Mouse (Mus musculus): ENCODE data around the gene Tox2. TPM values are rescaled to one million over a fixed set of nuclear protein-coding genes. Genes with fewer than 3 reads are reported as not detected.

Gene Tox2
- polyA plus RNA-seq, 1 experiment: 28.1 TPM

DNA sequence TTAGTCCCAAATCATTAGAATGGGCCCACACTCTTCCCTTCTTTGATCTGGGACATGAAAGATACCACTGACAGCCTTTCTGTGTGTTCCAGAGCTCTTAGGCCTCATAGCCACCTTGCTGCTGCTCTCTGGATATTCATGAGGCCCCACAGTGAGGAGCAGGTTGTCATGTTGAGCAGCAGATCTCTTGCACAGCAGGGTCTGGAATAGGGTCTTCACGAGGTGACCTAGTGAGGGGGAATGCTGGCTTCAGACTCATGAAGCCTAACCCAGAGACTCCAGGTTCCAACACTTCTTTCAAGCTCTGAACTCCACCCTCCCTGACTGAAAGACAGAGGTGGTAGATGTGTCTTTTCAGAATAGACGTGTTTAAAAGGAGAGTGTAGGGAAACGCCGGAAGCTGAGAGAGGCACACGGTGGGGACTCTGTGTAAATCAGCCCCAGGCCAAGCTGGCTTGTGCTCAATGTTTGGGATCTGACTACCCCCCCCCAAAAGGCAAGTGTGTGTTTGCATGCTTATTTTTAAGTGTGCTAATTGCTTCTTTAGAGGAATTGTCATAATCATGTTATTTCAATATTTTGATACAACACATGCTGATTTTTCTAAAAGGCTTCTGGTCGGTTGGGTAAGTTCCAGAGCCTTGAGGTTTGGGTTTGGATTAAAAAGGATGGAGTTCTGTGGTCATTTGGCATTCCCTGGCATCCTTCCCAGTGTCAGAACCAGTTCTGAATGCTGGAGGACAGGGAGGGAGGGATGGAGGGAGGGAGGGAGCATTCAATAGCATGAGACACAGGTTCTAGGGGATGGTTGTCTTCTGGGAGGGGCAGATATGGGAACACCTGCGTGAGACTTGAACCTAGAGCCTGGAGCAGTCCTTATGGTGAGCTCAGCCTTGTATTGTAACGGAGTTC is 68.9 kb downstream of the Tox2 start:
- Histone ChIP-seq H3K4me1 (ENCODE audit: control insufficient read depth, insufficient read depth, low read length) (peaks cover 1% of the 10 kb centered on the region; the same call in 1 of the 2 replicates), H3K4me3 (ENCODE audit: insufficient read depth, low read length) (no peak overlapping the region), H3K27ac (ENCODE audit: insufficient read depth, low read length) (no peak overlapping the region)
- TF ChIP-seq POLR2A (IDR thresholded peaks at IDR 0.05; ENCODE audit: extremely low read depth, insufficient read depth, low read length) (no peak), CTCF (IDR thresholded peaks at IDR 0.05; ENCODE audit: extremely low read depth, insufficient read depth, low read length) (no peak)

GRCm38 (mm10) chr2:163273815-163274214 is 70.9 kb downstream of the Tox2 start:
- no peak overlapping the region for H3K27ac ChIP-seq (ENCODE audit: insufficient read depth, low read length)
- no peak overlapping the region for H3K4me3 ChIP-seq (ENCODE audit: insufficient read depth, low read length)
- no peaks in the 10 kb centered on the region for H3K4me1 ChIP-seq (ENCODE audit: control insufficient read depth, insufficient read depth, low read length)
- TF ChIP-seq CTCF (IDR thresholded peaks at IDR 0.05; ENCODE audit: extremely low read depth, insufficient read depth, low read length): no peak
- TF ChIP-seq POLR2A (IDR thresholded peaks at IDR 0.05; ENCODE audit: extremely low read depth, insufficient read depth, low read length): no peak

GRCm38 (mm10) chr2:163275986-163276385 is 73.1 kb downstream of the Tox2 start:
- H3K4me3 ChIP-seq (ENCODE audit: insufficient read depth, low read length): no peak overlapping the region
- H3K27ac ChIP-seq (ENCODE audit: insufficient read depth, low read length): no peak overlapping the region
- H3K4me1 ChIP-seq (ENCODE audit: control insufficient read depth, insufficient read depth, low read length): no peaks in the 10 kb centered on the region
- no peak for TF ChIP-seq POLR2A (IDR thresholded peaks at IDR 0.05; ENCODE audit: extremely low read depth, insufficient read depth, low read length)
- no peak for TF ChIP-seq CTCF (IDR thresholded peaks at IDR 0.05; ENCODE audit: extremely low read depth, insufficient read depth, low read length)

DNA sequence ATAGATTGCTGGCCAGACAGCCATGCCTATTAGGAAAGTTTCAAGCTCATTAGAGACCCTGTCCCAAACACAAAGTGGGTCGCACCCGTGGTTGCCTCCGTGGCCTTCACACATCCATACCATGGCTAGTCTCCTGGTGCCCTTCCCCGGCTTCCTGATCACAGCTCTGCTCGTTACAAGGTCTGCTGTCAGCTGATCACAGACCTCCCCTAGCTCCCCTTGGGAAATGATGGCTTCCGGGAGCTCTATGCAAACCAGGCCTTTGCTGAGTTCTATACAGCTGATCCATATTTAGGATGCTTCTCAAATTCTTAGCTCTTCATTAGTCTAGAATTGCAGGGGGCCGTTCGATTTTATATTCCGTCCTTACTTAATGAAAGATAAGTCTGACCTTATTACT is 75.1 kb downstream of the Tox2 start:
- H3K4me1 ChIP-seq (ENCODE audit: control insufficient read depth, insufficient read depth, low read length): no peaks in the 10 kb centered on the region
- no peak overlapping the region for H3K4me3 ChIP-seq (ENCODE audit: insufficient read depth, low read length)
- H3K27ac ChIP-seq (ENCODE audit: insufficient read depth, low read length): no peak overlapping the region
- TF ChIP-seq CTCF (IDR thresholded peaks at IDR 0.05; ENCODE audit: extremely low read depth, insufficient read depth, low read length) (no peak), POLR2A (IDR thresholded peaks at IDR 0.05; ENCODE audit: extremely low read depth, insufficient read depth, low read length) (no peak)

DNA sequence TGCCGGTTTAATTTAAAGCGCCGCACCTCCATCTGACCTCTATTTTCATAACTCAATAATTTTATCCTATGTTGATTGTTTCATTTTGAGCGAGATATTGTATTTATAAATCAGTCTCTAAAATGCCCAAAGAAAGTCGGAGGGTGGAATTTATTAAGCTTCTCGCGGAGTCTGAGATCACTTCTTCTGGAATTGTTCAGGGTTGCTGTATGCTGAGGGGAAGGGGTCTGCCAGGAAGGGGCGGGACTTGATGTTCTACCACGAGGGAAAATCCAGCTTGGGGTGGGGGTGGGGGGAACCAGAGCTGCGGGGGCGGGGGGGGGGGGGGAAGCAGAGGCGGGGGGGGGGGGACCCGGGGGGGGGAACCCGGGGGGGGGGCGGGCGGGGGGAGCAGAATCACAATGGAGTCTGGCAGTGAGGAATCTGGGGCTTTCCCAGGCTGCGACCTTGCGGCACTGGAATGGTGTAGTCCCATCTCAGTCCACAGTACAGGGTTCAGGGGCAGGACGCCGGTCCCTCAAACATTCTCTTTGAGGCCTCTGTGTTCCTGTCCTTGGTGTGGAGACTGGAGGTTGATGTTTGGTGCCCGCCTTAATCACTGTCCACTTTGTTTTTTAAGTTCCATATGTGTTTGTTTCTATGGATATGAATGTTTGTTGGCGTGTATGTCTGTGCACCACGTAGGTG is 77.9 kb downstream of the Tox2 start:
- H3K4me1 ChIP-seq (ENCODE audit: control insufficient read depth, insufficient read depth, low read length): no peaks in the 10 kb centered on the region
- no peak overlapping the region for H3K27ac ChIP-seq (ENCODE audit: insufficient read depth, low read length)
- H3K4me3 ChIP-seq (ENCODE audit: insufficient read depth, low read length): no peak overlapping the region
- TF ChIP-seq POLR2A (IDR thresholded peaks at IDR 0.05; ENCODE audit: extremely low read depth, insufficient read depth, low read length) (no peak), CTCF (IDR thresholded peaks at IDR 0.05; ENCODE audit: extremely low read depth, insufficient read depth, low read length) (no peak)

DNA sequence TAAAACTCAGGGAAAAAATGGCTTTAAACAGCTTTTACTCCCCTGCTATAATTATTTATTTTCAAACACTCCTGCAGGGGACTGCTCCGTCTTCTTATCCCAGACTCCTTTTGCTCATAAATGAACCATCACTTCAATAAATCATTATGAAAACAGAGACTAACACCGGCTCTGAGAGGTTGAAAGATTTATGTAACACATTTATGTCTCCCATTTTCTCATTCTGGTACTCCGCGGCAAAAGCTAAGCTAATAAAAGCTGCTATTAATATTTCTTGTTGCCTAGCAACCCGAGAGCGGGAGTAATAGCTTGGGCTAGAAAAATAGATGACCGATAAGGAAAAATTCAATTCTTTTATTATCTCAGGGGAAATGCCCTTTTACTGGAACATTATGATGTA is 81.9 kb downstream of the Tox2 start:
- Histone ChIP-seq H3K27ac (ENCODE audit: insufficient read depth, low read length) (no peak overlapping the region), H3K4me3 (ENCODE audit: insufficient read depth, low read length) (no peak overlapping the region)
- TF ChIP-seq POLR2A (IDR thresholded peaks at IDR 0.05; ENCODE audit: extremely low read depth, insufficient read depth, low read length) (no peak), CTCF (IDR thresholded peaks at IDR 0.05; ENCODE audit: extremely low read depth, insufficient read depth, low read length) (no peak)

GRCm38 (mm10) chr2:163285335-163285734 is 82.4 kb downstream of the Tox2 start:
- Histone ChIP-seq H3K4me1 (ENCODE audit: control insufficient read depth, insufficient read depth, low read length) (no peaks in the 10 kb centered on the region), H3K27ac (ENCODE audit: insufficient read depth, low read length) (no peak overlapping the region), H3K4me3 (ENCODE audit: insufficient read depth, low read length) (no peak overlapping the region)
- TF ChIP-seq POLR2A (IDR thresholded peaks at IDR 0.05; ENCODE audit: extremely low read depth, insufficient read depth, low read length): no peak
- TF ChIP-seq CTCF (IDR thresholded peaks at IDR 0.05; ENCODE audit: extremely low read depth, insufficient read depth, low read length): no peak

More for the DNA sequence above, 81.9 kb downstream of the Tox2 start:
- no peaks in the 10 kb centered on the region for H3K4me1 ChIP-seq (ENCODE audit: control insufficient read depth, insufficient read depth, low read length)

DNA sequence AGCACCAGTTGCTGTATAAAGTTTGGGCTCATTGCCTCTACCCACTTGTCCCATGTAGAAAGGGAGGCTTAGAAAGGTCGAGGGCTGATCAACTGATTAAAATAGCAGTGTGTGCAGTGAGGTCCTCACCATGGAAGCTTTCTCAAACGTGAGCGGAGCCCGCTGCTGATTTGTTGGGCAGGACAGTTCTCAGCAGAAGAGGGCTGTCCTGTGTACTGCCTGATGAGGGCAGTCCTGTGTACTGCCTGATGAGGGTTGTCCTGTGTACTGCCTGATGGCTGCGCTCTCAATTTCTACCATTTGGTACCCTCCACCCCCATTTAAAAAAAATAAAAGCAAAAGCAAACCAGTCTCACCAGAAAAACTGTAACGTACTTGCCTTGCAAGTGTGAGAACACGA is 82.8 kb downstream of the Tox2 start:
- TF ChIP-seq CTCF (IDR thresholded peaks at IDR 0.05; ENCODE audit: extremely low read depth, insufficient read depth, low read length): no peak
- TF ChIP-seq POLR2A (IDR thresholded peaks at IDR 0.05; ENCODE audit: extremely low read depth, insufficient read depth, low read length): no peak
- no peaks in the 10 kb centered on the region for H3K4me1 ChIP-seq (ENCODE audit: control insufficient read depth, insufficient read depth, low read length)
- H3K4me3 ChIP-seq (ENCODE audit: insufficient read depth, low read length): no peak overlapping the region
- H3K27ac ChIP-seq (ENCODE audit: insufficient read depth, low read length): no peak overlapping the region

GRCm38 (mm10) chr2:163288881-163289379 is 86.0 kb downstream of the Tox2 start:
- no peaks in the 10 kb centered on the region for H3K4me1 ChIP-seq (ENCODE audit: control insufficient read depth, insufficient read depth, low read length)
- no peak for TF ChIP-seq POLR2A (IDR thresholded peaks at IDR 0.05; ENCODE audit: extremely low read depth, insufficient read depth, low read length)
- no peak for TF ChIP-seq CTCF (IDR thresholded peaks at IDR 0.05; ENCODE audit: extremely low read depth, insufficient read depth, low read length)
- no peak overlapping the region for H3K4me3 ChIP-seq (ENCODE audit: insufficient read depth, low read length)
- H3K27ac ChIP-seq (ENCODE audit: insufficient read depth, low read length): no peak overlapping the region
